Comparison of ENCODE assay signal across 9 mouse cellular contexts in the genomic region with DNA sequence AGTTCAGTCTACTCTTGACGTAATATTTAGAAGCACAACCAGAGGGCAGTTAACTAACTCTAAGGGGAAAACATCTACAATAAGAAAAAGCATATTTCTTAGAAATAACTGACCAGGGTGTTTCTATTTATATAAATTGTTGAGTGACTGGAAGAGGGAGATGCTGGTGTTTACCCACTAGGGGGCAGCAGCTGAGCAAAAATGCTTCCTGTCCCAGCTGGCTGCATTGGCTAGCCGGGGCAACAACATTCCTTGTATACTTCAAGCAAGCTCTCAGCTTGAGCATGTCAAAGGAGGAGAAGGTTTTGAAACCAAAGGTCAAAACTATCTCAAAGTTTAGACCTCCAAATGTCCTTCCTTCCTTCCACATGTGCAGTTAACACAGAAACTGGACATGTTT.
DNase-seq lines count a peak whose midpoint lies in the region; ATAC-seq and TF ChIP-seq lines count a peak whose summit lies in the region.
"Had no signal": no experiment of that assay in that cellular context is flagged by ENCODE, and none has a peak within 500 bp of the region (broad histone marks: within the 10 kb centered on the region; RNA-seq: fewer than 3 reads in every experiment).

No protein-coding gene starts in this region.

- H3K9ac ChIP-seq in midbrain, embryonic 13.5 days (replicated peaks) = no peak overlapping the region
- no peak overlapping the region for H3K9ac ChIP-seq in liver, embryonic 13.5 days
- H3K9ac ChIP-seq: neural tube, embryonic 12.5 days had no signal

- H3K9me3 ChIP-seq in midbrain, embryonic 10.5 days (replicated peaks) = no peaks in the 10 kb centered on the region
- no peaks in the 10 kb centered on the region for H3K9me3 ChIP-seq in midbrain, embryonic 13.5 days
- no peaks in the 10 kb centered on the region for H3K9me3 ChIP-seq in liver, embryonic 13.5 days (replicated peaks)
- H3K9me3 ChIP-seq: neural tube, embryonic 12.5 days had no signal

- peaks cover 25% of the 10 kb centered on the region for H3K4me1 ChIP-seq in midbrain, embryonic 10.5 days
- H3K4me1 ChIP-seq in midbrain, embryonic 13.5 days (replicated peaks) = peaks cover 11% of the 10 kb centered on the region
- H3K4me1 ChIP-seq in cortical plate, adult 2 months (ENCODE audit: control insufficient read depth, insufficient read depth, low read length) = no peaks in the 10 kb centered on the region
- H3K4me1 ChIP-seq in liver, embryonic 13.5 days (replicated peaks) = peaks cover 24% of the 10 kb centered on the region

- DNase-seq in midbrain, embryonic 10.5 days (ENCODE audit: low spot score) = peak; percentile 63
- peak; percentile 60 to 89 for DNase-seq in adrenal gland, adult (ENCODE audit: inconsistent age in 2 of 2, low spot score in 1 of 2)
- peak; percentile 79 to 85 for DNase-seq in heart, postnatal 14 days
- peak; percentile 13 for DNase-seq in liver, embryonic 13.5 days
- peak; percentile 87 for DNase-seq in retina, embryonic 14.5 days (ENCODE audit: low spot score)
- no peak for DNase-seq in T-cell, adult 2 months (ENCODE audit: low spot score)

- WGBS in midbrain, embryonic 10.5 days = 57% methylated on average over 2 of the region's 2 CpGs
- WGBS in midbrain, embryonic 13.5 days = 44% methylated on average over 2 of the region's 2 CpGs
- 38% methylated on average over 2 of the region's 2 CpGs for WGBS in liver, embryonic 13.5 days (ENCODE audit: insufficient replicate concordance)

- no peak for TF ChIP-seq POLR2A in cortical plate, adult 2 months (IDR thresholded peaks at IDR 0.05; ENCODE audit: extremely low read depth, insufficient read depth, low read length)

- no peak overlapping the region for H3K4me3 ChIP-seq in midbrain, embryonic 10.5 days
- no peak overlapping the region for H3K4me3 ChIP-seq in midbrain, embryonic 13.5 days (replicated peaks)
- H3K4me3 ChIP-seq in cortical plate, adult 2 months (ENCODE audit: insufficient read depth, low read length) = no peak overlapping the region
- no peak overlapping the region for H3K4me3 ChIP-seq in liver, embryonic 13.5 days (replicated peaks)
- H3K4me3 ChIP-seq: neural tube, embryonic 12.5 days had no signal

- intact Hi-C loops in heart, postnatal 14 days (cut with DNase I) = loop anchor here (2.0 to 10.0 kb wide), 4 partner anchors 52 to 932 kb away; partner anchors contain the start of gene Samd5

- no peaks in the 10 kb centered on the region for H3K27me3 ChIP-seq in midbrain, embryonic 10.5 days (ENCODE audit: low read depth, poor library complexity, severe bottlenecking)
- no peaks in the 10 kb centered on the region for H3K27me3 ChIP-seq in midbrain, embryonic 13.5 days
- H3K27me3 ChIP-seq in liver, embryonic 13.5 days = no peaks in the 10 kb centered on the region
- H3K27me3 ChIP-seq: neural tube, embryonic 12.5 days had no signal

- H3K27ac ChIP-seq in midbrain, embryonic 10.5 days (replicated peaks) = no peak overlapping the region
- no peak overlapping the region for H3K27ac ChIP-seq in midbrain, embryonic 13.5 days
- H3K27ac ChIP-seq in cortical plate, adult 2 months (ENCODE audit: insufficient read depth, low read length) = no peak overlapping the region
- H3K27ac ChIP-seq in liver, embryonic 13.5 days = no peak overlapping the region
- H3K27ac ChIP-seq: neural tube, embryonic 12.5 days had no signal

- no peak for ATAC-seq in midbrain, embryonic 13.5 days
- ATAC-seq in liver, embryonic 13.5 days (ENCODE audit: low read depth) = no peak

- peaks cover 70% of the 10 kb centered on the region for H3K36me3 ChIP-seq in midbrain, embryonic 10.5 days
- H3K36me3 ChIP-seq in midbrain, embryonic 13.5 days = peaks cover 40% of the 10 kb centered on the region
- H3K36me3 ChIP-seq in liver, embryonic 13.5 days = 0 out of 2 replicates have a peak, but pooled peaks cover 9% of the 10 kb centered on the region

- TF ChIP-seq CTCF in cortical plate, adult 2 months (IDR thresholded peaks at IDR 0.05; ENCODE audit: extremely low read depth, insufficient read depth, low read length) = peak; percentile 82

- no peak overlapping the region for H3K4me2 ChIP-seq in midbrain, embryonic 13.5 days (replicated peaks)
- no peak overlapping the region for H3K4me2 ChIP-seq in liver, embryonic 13.5 days
- H3K4me2 ChIP-seq: neural tube, embryonic 12.5 days had no signal
